Mouse (Mus musculus): ENCODE measurements at regions not wholly inside any gene's neighbourhood (a gene's known extent, or its start where the extent isn't known, plus 50 kb on each side); places are given as distances from the start of the nearest gene placed in this dataset.

- TF ChIP-seq CTCF (IDR thresholded peaks at IDR 0.05; ENCODE audit: extremely low read depth, insufficient read length, insufficient replicate concordance, low read depth, low read length) (no peak), POLR2A (IDR thresholded peaks at IDR 0.05; ENCODE audit: low read depth, low read length) (no peak)
Observed at GRCm38 (mm10) chr8:109280540-109280939, 213.3 kb upstream of the Pmfbp1 start.
